Mouse (Mus musculus): Measurements from ENCODE around the gene Tmem132c. TPM values are rescaled to one million over a fixed set of nuclear protein-coding genes. Genes with fewer than 3 reads are reported as not detected.

The Tmem132c gene
- polyA plus RNA-seq, 1 experiment = 0.04 TPM

- no peaks in the 10 kb centered on the region for H3K4me1 ChIP-seq (ENCODE audit: control insufficient read depth, insufficient read depth, insufficient read length, low read length)
- 78% methylated on average over 6 of the region's 6 CpGs for WGBS
- peaks cover 48% of the 10 kb centered on the region for H3K36me3 ChIP-seq (ENCODE audit: control insufficient read depth, insufficient read depth, low read length)
- H3K4me3 ChIP-seq (ENCODE audit: low read depth, low read length) = no peak overlapping the region
- no peaks in the 10 kb centered on the region for H3K27me3 ChIP-seq (ENCODE audit: control insufficient read depth, insufficient read depth, low read length)
- no peak overlapping the region for H3K27ac ChIP-seq (ENCODE audit: insufficient read depth, low read depth, low read length)
- TF ChIP-seq CTCF (IDR thresholded peaks at IDR 0.05; ENCODE audit: extremely low read depth, insufficient read length, insufficient replicate concordance, low read depth, low read length) = no peak
- no peak for TF ChIP-seq POLR2A (IDR thresholded peaks at IDR 0.05; ENCODE audit: low read depth, low read length)
These were observed 351.2 kb downstream of the Tmem132c start for GRCm38 (mm10) chr5:127592854-127593253.

DNA sequence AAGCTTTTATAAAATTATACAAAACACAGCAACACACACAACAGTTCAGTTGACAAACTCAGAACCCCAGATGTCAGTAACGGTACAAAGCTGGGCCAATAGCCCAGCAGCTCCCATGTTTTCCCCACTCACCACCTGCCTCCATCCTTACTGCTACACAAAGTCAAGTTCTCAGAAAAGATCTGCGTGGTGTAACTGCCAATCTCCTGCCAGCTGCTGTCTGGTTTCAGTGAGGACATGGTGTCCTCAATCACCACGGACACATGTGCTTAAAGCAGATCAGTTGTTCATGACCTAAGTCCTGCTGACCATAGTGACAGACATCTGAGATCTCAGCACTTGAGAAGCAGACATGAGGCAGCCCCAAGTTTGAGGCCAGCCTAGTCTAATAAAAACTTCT lies 354.1 kb downstream of the Tmem132c start:
- Histone ChIP-seq H3K36me3 (ENCODE audit: control insufficient read depth, insufficient read depth, low read length) (peaks cover 75% of the 10 kb centered on the region), H3K4me1 (ENCODE audit: control insufficient read depth, insufficient read depth, insufficient read length, low read length) (no peaks in the 10 kb centered on the region), H3K27ac (ENCODE audit: insufficient read depth, low read depth, low read length) (no peak overlapping the region), H3K27me3 (ENCODE audit: control insufficient read depth, insufficient read depth, low read length) (no peaks in the 10 kb centered on the region), H3K4me3 (ENCODE audit: low read depth, low read length) (no peak overlapping the region)
- 91% methylated on average over 3 of the region's 3 CpGs for WGBS
- TF ChIP-seq CTCF (IDR thresholded peaks at IDR 0.05; ENCODE audit: extremely low read depth, insufficient read length, insufficient replicate concordance, low read depth, low read length) (no peak), POLR2A (IDR thresholded peaks at IDR 0.05; ENCODE audit: low read depth, low read length) (no peak)

DNA sequence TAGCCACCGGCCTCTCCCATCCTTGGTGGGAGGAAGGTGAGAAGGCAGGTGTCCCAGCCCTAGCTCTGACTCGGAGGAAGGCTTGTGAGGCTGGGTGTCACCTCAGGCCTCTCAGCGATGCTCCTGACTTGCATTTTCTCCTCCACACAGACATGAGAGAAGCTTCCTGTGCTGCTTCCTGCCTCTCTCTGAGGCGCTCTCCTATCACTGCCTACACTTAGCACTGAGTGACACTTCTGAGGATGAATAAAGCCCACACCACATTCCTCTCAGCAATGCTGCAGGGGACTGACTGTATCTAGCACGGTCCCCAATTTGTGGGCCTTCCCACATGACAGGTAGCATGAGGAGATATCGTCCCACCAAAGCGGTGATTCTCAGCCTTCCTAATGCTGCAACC lies 355.3 kb downstream of the Tmem132c start:
- TF ChIP-seq POLR2A (IDR thresholded peaks at IDR 0.05; ENCODE audit: low read depth, low read length) (no peak), CTCF (IDR thresholded peaks at IDR 0.05; ENCODE audit: extremely low read depth, insufficient read length, insufficient replicate concordance, low read depth, low read length) (no peak)
- H3K4me1 ChIP-seq (ENCODE audit: control insufficient read depth, insufficient read depth, insufficient read length, low read length) = no peaks in the 10 kb centered on the region
- H3K36me3 ChIP-seq (ENCODE audit: control insufficient read depth, insufficient read depth, low read length) = peaks cover 82% of the 10 kb centered on the region
- H3K4me3 ChIP-seq (ENCODE audit: low read depth, low read length) = no peak overlapping the region
- 71% methylated on average over 7 of the region's 7 CpGs for WGBS
- no peak overlapping the region for H3K27ac ChIP-seq (ENCODE audit: insufficient read depth, low read depth, low read length)
- H3K27me3 ChIP-seq (ENCODE audit: control insufficient read depth, insufficient read depth, low read length) = no peaks in the 10 kb centered on the region

DNA sequence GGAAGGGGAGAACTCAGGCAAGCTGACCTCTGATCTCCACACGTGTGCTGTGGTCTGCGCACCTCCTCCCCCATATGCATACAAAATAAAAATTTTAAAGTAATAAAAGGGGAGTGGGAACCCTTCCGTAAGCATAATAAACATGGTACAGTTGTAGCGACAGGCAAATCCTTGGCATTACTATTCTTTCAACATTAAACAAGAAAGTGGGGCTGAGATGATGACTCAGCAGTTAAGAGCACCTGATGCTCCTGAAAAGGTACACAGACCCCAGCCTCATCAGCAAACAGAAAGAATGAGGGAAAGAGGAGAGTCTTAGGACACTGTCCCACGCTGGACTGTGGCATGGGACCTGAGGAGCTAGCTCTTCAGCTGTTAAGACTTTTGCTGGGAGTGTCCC lies 361.4 kb downstream of the Tmem132c start:
- Histone ChIP-seq H3K4me1 (ENCODE audit: control insufficient read depth, insufficient read depth, insufficient read length, low read length) (no peaks in the 10 kb centered on the region; the same call in 1 of the 2 replicates), H3K27ac (ENCODE audit: insufficient read depth, low read depth, low read length) (no peak overlapping the region), H3K4me3 (ENCODE audit: low read depth, low read length) (no peak overlapping the region), H3K36me3 (ENCODE audit: control insufficient read depth, insufficient read depth, low read length) (peaks cover 66% of the 10 kb centered on the region), H3K27me3 (ENCODE audit: control insufficient read depth, insufficient read depth, low read length) (no peaks in the 10 kb centered on the region)
- no peak for TF ChIP-seq POLR2A (IDR thresholded peaks at IDR 0.05; ENCODE audit: low read depth, low read length)
- TF ChIP-seq CTCF (IDR thresholded peaks at IDR 0.05; ENCODE audit: extremely low read depth, insufficient read length, insufficient replicate concordance, low read depth, low read length) = no peak
- WGBS = 89% methylated on average over 5 of the region's 5 CpGs

- WGBS = 70% methylated on average over 2 of the region's 2 CpGs
- Histone ChIP-seq H3K4me3 (ENCODE audit: low read depth, low read length) (no peak overlapping the region), H3K4me1 (ENCODE audit: control insufficient read depth, insufficient read depth, insufficient read length, low read length) (peaks cover 14% of the 10 kb centered on the region; the same call in 1 of the 2 replicates), H3K27me3 (ENCODE audit: control insufficient read depth, insufficient read depth, low read length) (no peaks in the 10 kb centered on the region), H3K27ac (ENCODE audit: insufficient read depth, low read depth, low read length) (no peak overlapping the region), H3K36me3 (ENCODE audit: control insufficient read depth, insufficient read depth, low read length) (peaks cover 31% of the 10 kb centered on the region)
- TF ChIP-seq CTCF (IDR thresholded peaks at IDR 0.05; ENCODE audit: extremely low read depth, insufficient read length, insufficient replicate concordance, low read depth, low read length) (no peak), POLR2A (IDR thresholded peaks at IDR 0.05; ENCODE audit: low read depth, low read length) (no peak)
These were observed 365.9 kb downstream of the Tmem132c start for GRCm38 (mm10) chr5:127607507-127607906.

DNA sequence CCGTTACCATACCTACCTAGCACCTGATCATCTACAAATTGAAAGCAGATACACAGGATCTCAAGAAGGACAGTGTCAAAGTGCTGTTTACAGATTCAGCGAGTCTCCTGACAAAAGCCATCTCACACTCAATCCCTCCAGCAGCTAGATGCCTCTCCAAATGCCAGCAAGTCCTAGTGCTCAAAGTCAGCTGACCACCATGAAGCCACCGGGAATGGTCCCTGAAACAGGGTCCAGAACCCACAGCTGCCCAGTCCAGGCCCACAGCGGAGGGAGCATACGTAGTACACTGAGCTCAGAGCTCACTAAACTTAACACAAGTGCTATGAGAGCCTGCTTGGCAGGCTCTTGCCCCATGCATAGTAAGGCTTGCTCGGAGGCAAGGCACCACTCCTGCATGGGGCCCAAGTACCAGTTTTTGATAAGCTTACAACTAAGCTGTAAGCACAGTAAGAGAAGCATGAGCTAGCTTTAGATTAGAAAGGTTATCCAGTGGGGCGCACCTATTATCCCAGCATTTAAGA lies 367.6 kb downstream of the Tmem132c start:
- WGBS = 84% methylated on average over 7 of the region's 7 CpGs
- TF ChIP-seq CTCF (IDR thresholded peaks at IDR 0.05; ENCODE audit: extremely low read depth, insufficient read length, insufficient replicate concordance, low read depth, low read length) (no peak), POLR2A (IDR thresholded peaks at IDR 0.05; ENCODE audit: low read depth, low read length) (no peak)
- no peak overlapping the region for H3K4me3 ChIP-seq (ENCODE audit: low read depth, low read length)
- H3K4me1 ChIP-seq (ENCODE audit: control insufficient read depth, insufficient read depth, insufficient read length, low read length) = peaks cover 19% of the 10 kb centered on the region; the same call in 1 of the 2 replicates
- H3K27ac ChIP-seq (ENCODE audit: insufficient read depth, low read depth, low read length) = no peak overlapping the region
- H3K27me3 ChIP-seq (ENCODE audit: control insufficient read depth, insufficient read depth, low read length) = no peaks in the 10 kb centered on the region
- peaks cover 15% of the 10 kb centered on the region for H3K36me3 ChIP-seq (ENCODE audit: control insufficient read depth, insufficient read depth, low read length)

DNA sequence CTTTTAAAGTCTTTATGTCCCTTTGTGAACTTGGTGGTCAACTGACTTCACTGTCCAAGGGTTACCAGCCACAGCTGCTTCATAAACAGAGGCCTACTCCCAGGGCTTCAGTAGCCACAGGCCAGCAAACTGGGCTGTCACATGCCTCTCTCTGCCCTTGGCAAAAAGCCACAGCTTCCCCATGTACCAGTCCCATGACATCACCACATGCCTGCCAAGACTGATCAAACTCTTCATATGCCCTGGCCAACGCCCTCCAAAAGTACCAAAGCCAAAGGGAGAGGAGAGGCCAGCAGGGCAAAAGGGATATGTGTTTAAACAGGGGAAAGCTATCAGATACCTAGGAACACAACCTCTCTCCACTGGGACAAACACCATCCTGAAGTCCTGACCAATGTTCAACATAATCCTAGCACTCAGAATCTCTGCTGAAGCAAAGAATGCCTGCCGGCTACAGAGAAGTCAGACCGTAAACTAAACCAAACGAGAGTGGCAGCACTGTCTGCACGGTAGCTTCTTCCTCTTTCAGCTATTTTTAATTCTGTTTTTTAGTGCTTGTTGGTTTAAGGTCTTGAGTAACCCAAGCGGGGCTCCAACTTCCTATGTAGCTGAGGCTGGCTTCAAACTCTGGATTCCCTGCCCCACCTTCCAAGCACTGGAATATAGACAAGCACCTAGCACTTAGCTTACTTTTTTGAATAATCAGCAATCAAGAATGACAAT lies 369.3 kb downstream of the Tmem132c start:
- Histone ChIP-seq H3K4me1 (ENCODE audit: control insufficient read depth, insufficient read depth, insufficient read length, low read length) (peaks cover 29% of the 10 kb centered on the region; the same call in 1 of the 2 replicates), H3K27ac (ENCODE audit: insufficient read depth, low read depth, low read length) (peak overlapping the region; percentile 64)

More for the DNA sequence above, 369.3 kb downstream of the Tmem132c start:
- WGBS = 37% methylated on average over 6 of the region's 6 CpGs
- H3K27me3 ChIP-seq (ENCODE audit: control insufficient read depth, insufficient read depth, low read length) = no peaks in the 10 kb centered on the region
- H3K36me3 ChIP-seq (ENCODE audit: control insufficient read depth, insufficient read depth, low read length) = peaks cover 15% of the 10 kb centered on the region
- H3K4me3 ChIP-seq (ENCODE audit: low read depth, low read length) = no peak overlapping the region
- TF ChIP-seq POLR2A (IDR thresholded peaks at IDR 0.05; ENCODE audit: low read depth, low read length) (no peak), CTCF (IDR thresholded peaks at IDR 0.05; ENCODE audit: extremely low read depth, insufficient read length, insufficient replicate concordance, low read depth, low read length) (no peak)

Data from small intestine, adult 2 months (tissue).